Mouse (Mus musculus): ENCODE results near the gene Fcamr. TPM values are rescaled to one million over a fixed set of nuclear protein-coding genes. Genes with fewer than 3 reads are reported as not detected.

Gene Fcamr
- not detected for polyA plus RNA-seq (2017; shearing (Covaris generic))

DNA sequence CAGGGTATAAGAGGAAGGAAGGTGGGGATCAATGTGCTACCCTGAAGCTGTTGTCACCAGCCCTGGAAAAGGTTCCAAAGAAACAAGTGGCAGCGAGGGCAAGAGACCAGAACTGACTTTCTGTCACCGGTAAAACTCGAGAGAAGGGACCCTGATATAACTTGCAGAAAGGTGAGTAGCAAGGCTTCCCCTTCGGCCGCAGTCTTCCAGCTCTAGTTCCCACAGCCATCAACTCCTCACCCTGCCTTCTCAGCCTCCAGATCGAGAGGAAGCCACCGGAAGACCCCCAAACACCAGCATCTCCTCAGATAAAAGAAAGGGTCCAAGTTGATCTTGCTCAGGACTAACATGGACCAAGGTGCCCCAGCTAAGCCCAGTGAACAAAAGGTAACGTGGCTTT is at the start of gene Fcamr:
Fcamr (plus strand) TSS at position 301 of the 400 bp plus-strand sequence.

DNA sequence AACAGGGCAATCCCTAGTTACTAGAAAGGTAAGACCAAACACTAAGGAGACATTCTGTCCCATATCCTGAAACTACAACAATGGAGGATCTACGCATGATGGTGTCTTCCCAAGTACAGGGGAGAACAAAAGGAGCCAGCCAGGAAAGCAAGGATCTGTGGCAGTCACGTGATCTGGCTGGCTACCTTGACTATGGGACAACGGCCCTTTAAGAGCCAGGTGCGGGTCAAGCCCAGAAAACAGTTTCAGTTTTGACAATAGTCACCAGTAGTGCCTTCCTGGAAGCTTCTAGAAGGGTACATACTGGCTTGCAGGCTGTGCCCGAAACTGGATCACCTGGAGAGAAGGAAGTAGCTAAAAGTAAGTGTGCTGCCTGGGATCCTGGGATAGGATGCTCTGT is 25.7 kb downstream of the Fcamr start, which contains the start of gene Pigr:
Pigr (plus strand) TSS at position 237 of the 400 bp plus-strand sequence.

Other genes with a start within 250 kb of the Fcamr start
- gene Zp3r, start 171.3 kb upstream of the Fcamr start, polyA plus RNA-seq (2017; shearing (Covaris generic)): under 1 TPM in 1 of 2 experiments, not detected in 1; 0.28 TPM
- gene C4bp, start 139.3 kb upstream of the Fcamr start, polyA plus RNA-seq (2017; shearing (Covaris generic)): under 1 TPM in 1 of 2 experiments, not detected in 1; 0.34 TPM
- not detected for gene Gm29427, start 85.1 kb upstream of the Fcamr start, polyA plus RNA-seq (2017; shearing (Covaris generic))
- 1 to 10 TPM; 5.3 to 5.8 TPM for gene Yod1, start 83.6 kb upstream of the Fcamr start, polyA plus RNA-seq (2017; shearing (Covaris generic))
- 1 to 10 TPM; 2.3 TPM for gene Pfkfb2, start 71.6 kb upstream of the Fcamr start, polyA plus RNA-seq (2017; shearing (Covaris generic))
- gene AA986860, start 68.9 kb upstream of the Fcamr start, polyA plus RNA-seq (2017; shearing (Covaris generic)): under 1 TPM; 0.51 to 0.92 TPM
- gene Pigr, start 25.8 kb downstream of the Fcamr start, polyA plus RNA-seq (2017; shearing (Covaris generic)): not detected
- 1 to 10 TPM; 4.6 to 6.9 TPM for gene Fcmr, start 64.8 kb downstream of the Fcamr start, polyA plus RNA-seq (2017; shearing (Covaris generic))
- not detected for gene Il24, start 86.6 kb downstream of the Fcamr start, polyA plus RNA-seq (2017; shearing (Covaris generic))
- gene Il20, start 110.5 kb downstream of the Fcamr start, polyA plus RNA-seq (2017; shearing (Covaris generic)): under 1 TPM in 1 of 2 experiments, not detected in 1; 0.26 TPM
- not detected for gene Il19, start 139.2 kb downstream of the Fcamr start, polyA plus RNA-seq (2017; shearing (Covaris generic))
- 10 to 100 TPM; 23.4 to 30.3 TPM for gene Il10, start 218.9 kb downstream of the Fcamr start, polyA plus RNA-seq (2017; shearing (Covaris generic))